Mouse (Mus musculus) T-cell, adult 2 months (primary cell): ENCODE results near the gene Lgals3.

Experiments used
- DNase-seq: peaks from one replicate; pipeline ENCODE4 v3.0.0; 2022; ENCODE audit warnings: low spot score

Gene Lgals3

GRCm38 (mm10) chr14:47369741-47370140 lies 2.2 kb downstream of the Lgals3 start:
- DNase-seq: no peak

- DNase-seq: no peak
These were observed 3.2 kb downstream of the Lgals3 start for GRCm38 (mm10) chr14:47370790-47371189.

- no peak for DNase-seq
These were observed 4.1 kb downstream of the Lgals3 start for GRCm38 (mm10) chr14:47371689-47372088.

- DNase-seq: peak; percentile 7
These were observed 6.5 kb downstream of the Lgals3 start for GRCm38 (mm10) chr14:47373728-47374678.

- no peak for DNase-seq
These were observed 9.0 kb downstream of the Lgals3 start for GRCm38 (mm10) chr14:47376526-47376925.

GRCm38 (mm10) chr14:47378336-47378735 lies 10.8 kb downstream of the Lgals3 start:
- no peak for DNase-seq

GRCm38 (mm10) chr14:47383911-47384310 lies 16.4 kb downstream of the Lgals3 start:
- no peak for DNase-seq

GRCm38 (mm10) chr14:47384653-47385052 lies 17.1 kb downstream of the Lgals3 start:
- DNase-seq: no peak

GRCm38 (mm10) chr14:47386125-47386524 lies 18.6 kb downstream of the Lgals3 start:
- DNase-seq: no peak

GRCm38 (mm10) chr14:47393354-47394094 lies 26.0 kb downstream of the Lgals3 start:
- no peak for DNase-seq

- peak; percentile 64 for DNase-seq
These were observed 27.5 kb downstream of the Lgals3 start for GRCm38 (mm10) chr14:47395007-47395406.

- peak; percentile 85 for DNase-seq
These were observed 28.0 kb downstream of the Lgals3 start for GRCm38 (mm10) chr14:47395462-47396026.

GRCm38 (mm10) chr14:47396165-47396652 lies 28.7 kb downstream of the Lgals3 start:
- DNase-seq: peak; percentile 70

GRCm38 (mm10) chr14:47402735-47403134 lies 35.2 kb downstream of the Lgals3 start:
- DNase-seq: no peak

GRCm38 (mm10) chr14:47406000-47406399 lies 38.4 kb downstream of the Lgals3 start:
- DNase-seq: no peak

- no peak for DNase-seq
These were observed 49.8 kb downstream of the Lgals3 start for GRCm38 (mm10) chr14:47417346-47417745.

- DNase-seq: peak; percentile 90
These were observed 50.5 kb downstream of the Lgals3 start, which contains the start of gene Dlgap5 for GRCm38 (mm10) chr14:47417775-47418665. TSS of gene Dlgap5 (minus strand) at chr14:47418407.

GRCm38 (mm10) chr14:47418666-47418991 lies 51.1 kb downstream of the Lgals3 start:
- DNase-seq: no peak

- no peak for DNase-seq
These were observed 51.6 kb downstream of the Lgals3 start for GRCm38 (mm10) chr14:47419034-47419625.

GRCm38 (mm10) chr14:47419723-47420276 lies 52.2 kb downstream of the Lgals3 start:
- DNase-seq: no peak

GRCm38 (mm10) chr14:47421606-47422005 lies 54.1 kb downstream of the Lgals3 start:
- DNase-seq: no peak
